Mouse (Mus musculus) liver, embryonic 14.5 days (tissue): ENCODE measurements at regions not wholly inside any gene's neighbourhood (a gene's known extent, or its start where the extent isn't known, plus 50 kb on each side); places are given as distances from the start of the nearest gene placed in this dataset.

Source experiments
- CTCF ChIP-seq: IDR thresholded peaks from 2 replicates; pipeline ENCODE4 v1.5.1; 2016; ENCODE audit warnings: antibody characterized with exemption, low read depth, control low read depth
- EP300 ChIP-seq: IDR thresholded peaks from 2 replicates; pipeline ENCODE4 v1.6.1; 2016; ENCODE audit warnings: antibody characterized with exemption, low read depth

DNA sequence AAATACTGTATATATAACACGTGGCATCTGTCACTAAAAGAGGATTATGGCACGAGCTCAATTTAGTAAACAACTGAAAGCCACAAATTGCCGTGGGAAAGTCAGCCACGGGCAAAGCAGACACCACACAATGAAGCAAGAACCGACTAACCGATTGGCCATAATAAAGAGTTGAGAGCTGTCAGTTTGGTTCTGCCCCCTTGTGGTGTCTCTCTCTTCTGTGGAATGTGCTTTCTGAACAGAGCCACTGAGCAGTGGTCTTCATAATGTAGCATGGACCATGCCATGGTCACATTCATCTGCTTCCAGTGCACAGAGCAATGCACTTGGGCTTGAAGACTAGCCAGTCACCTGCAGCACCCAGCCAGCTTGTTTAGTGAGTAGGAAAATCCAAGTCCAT, 77.5 kb downstream of the Avpr1a start:
- TF ChIP-seq EP300 (no peak), CTCF (0 out of 2 replicates have a peak, but pooled peaks have one; percentile 19)
